Mouse (Mus musculus) kidney, embryonic 14.5 days (tissue): ENCODE results near the gene Cmpk1. TPM values are rescaled to one million over a fixed set of nuclear protein-coding genes. Genes with fewer than 3 reads are reported as not detected.
"Not testable (repeated sequence)": the region's sequence is repeated elsewhere in the genome, so short reads cannot be mapped to it uniquely, and the experiment has no call there.

ENCODE experiments used
- ATAC-seq: fragments of 200-750 bp; cut with Nextera tagmentation; 2 replicates; pipeline ENCODE4 v1.8.0; 2017; ENCODE audit warnings: moderate number of reproducible peaks, mild to moderate bottlenecking, moderate TSS enrichment, moderate library complexity; ENCODE audit not compliant: low FRiP score, low TSS enrichment
- H3K27ac ChIP-seq: fragments of 300-500 bp; sonication (generic); 2 replicates; pipeline ENCODE4 v1.5.1; 2014; ENCODE audit warnings: low read depth, mild to moderate bottlenecking, low read length, moderate library complexity, mixed read lengths
- H3K27me3 ChIP-seq: fragments of 300-500 bp; sonication (generic); 2 replicates; pipeline ENCODE4 v1.6.1; 2014; ENCODE audit warnings: mild to moderate bottlenecking, low read length; ENCODE audit not compliant: control insufficient read depth, insufficient read depth
- H3K36me3 ChIP-seq: fragments of 300-500 bp; sonication (generic); 2 replicates; pipeline ENCODE4 v1.6.1; 2014; ENCODE audit warnings: low read length, mixed read lengths; ENCODE audit not compliant: control insufficient read depth, insufficient read depth
- H3K4me1 ChIP-seq: fragments of 300-500 bp; sonication (generic); 2 replicates; pipeline ENCODE4 v1.6.1; 2014; ENCODE audit warnings: low read length, mixed read lengths; ENCODE audit not compliant: control insufficient read depth, insufficient read depth
- H3K4me2 ChIP-seq: fragments of 300-500 bp; sonication (generic); replicated peaks from 2 replicates; pipeline ENCODE4 v1.6.1; 2014; ENCODE audit warnings: low read depth, mild to moderate bottlenecking, low read length
- H3K4me3 ChIP-seq: fragments of 300-500 bp; sonication (generic); 2 replicates; pipeline ENCODE4 v1.5.1; 2014; ENCODE audit warnings: mild to moderate bottlenecking, low read length
- H3K9ac ChIP-seq: fragments of 300-500 bp; sonication (generic); 2 replicates; pipeline ENCODE4 v1.6.1; 2014; ENCODE audit warnings: low read depth, mild to moderate bottlenecking, low read length, moderate library complexity
- H3K9me3 ChIP-seq: fragments of 300-500 bp; sonication (generic); 2 replicates; pipeline ENCODE4 v1.6.1; 2016; ENCODE audit warnings: low read length; ENCODE audit not compliant: control insufficient read depth
- WGBS: fragments of 180-500 bp; shearing (Covaris S2); extraction: QIAGEN DNeasy Blood & Tissue Kit; methylation state at CpG from one replicate; pipeline ENCODE4 v1.1.7; 2014; 5-methylcytosine and 5-hydroxymethylcytosine counted together
- polyA plus RNA-seq: library from polyadenylated mRNA; unstranded; fragments of >200 nt; fragmentation: Nextera tagmentation; extraction: Ambion mirVana; gene quantifications from 2 replicates; pipeline ENCODE4 v1.2.1, GENCODE M21; 2014

The Cmpk1 gene
- polyA plus RNA-seq, 1 experiment from 2014 or later: 91.4 TPM

DNA sequence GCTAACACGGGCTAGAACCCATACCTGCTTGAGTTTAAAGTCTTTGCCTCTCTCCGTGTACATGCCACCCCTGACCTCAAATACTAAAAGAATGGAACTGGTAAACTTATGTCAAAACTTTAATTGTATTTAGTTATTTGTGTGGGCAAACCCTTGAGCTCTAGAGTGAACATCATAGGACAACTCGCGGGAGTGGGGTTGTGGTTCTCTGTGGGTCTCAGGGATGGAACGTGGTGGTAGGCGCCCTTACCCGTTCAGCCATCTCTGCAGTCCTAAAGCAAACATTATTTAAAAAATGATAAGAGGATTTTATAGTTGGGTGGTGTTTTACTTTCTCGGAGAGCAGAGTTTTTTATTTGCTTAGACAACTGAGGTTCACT, 840 bp downstream of the Cmpk1 start:
- Histone ChIP-seq H3K27ac (peak overlapping the region; percentile 98), H3K9ac (peak overlapping the region; percentile 83), H3K27me3 (no peaks in the 10 kb centered on the region), H3K4me2 (peak overlapping the region; percentile 57), H3K36me3 (no peaks in the 10 kb centered on the region), H3K4me1 (peaks cover 10% of the 10 kb centered on the region; the same call in 1 of the 2 replicates), H3K4me3 (peak overlapping the region; percentile 69), H3K9me3 (no peaks in the 10 kb centered on the region)
- WGBS: 1% methylated on average over 8 of the region's 8 CpGs
- ATAC-seq: peak; percentile 55

GRCm38 (mm10) chr4:114983020-114983419, 4.0 kb downstream of the Cmpk1 start:
- Histone ChIP-seq H3K27me3 (no peaks in the 10 kb centered on the region), H3K4me2 (no peak overlapping the region), H3K9ac (no peak overlapping the region), H3K9me3 (no peaks in the 10 kb centered on the region), H3K4me1 (peaks cover 10% of the 10 kb centered on the region; the same call in 1 of the 2 replicates), H3K27ac (no peak overlapping the region), H3K4me3 (no peak overlapping the region), H3K36me3 (no peaks in the 10 kb centered on the region)
- no peak for ATAC-seq
- 87% methylated on average over 1 of the region's 1 CpGs for WGBS

DNA sequence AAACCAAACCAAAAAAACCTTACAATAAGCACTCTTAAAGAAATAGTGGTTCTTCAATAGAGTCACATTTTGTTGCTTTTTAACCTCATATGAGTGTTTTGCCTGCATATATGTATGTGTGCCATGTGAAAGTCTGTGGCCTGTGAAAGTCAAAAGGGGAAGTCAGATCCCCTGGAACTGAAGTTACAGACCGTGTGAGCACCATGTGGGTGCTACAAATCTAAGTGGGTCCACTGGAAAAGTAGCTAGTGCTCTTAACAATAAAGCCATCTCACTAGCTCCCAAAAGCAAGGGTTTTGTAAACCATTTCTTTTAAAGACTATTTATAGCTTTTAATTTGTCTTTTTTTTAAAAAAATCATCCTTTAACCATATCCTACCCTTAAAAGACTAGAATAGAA, 4.4 kb downstream of the Cmpk1 start:
- H3K9ac ChIP-seq: no peak overlapping the region
- H3K27me3 ChIP-seq: no peaks in the 10 kb centered on the region
- no peak overlapping the region for H3K4me3 ChIP-seq
- H3K27ac ChIP-seq: no peak overlapping the region
- no peaks in the 10 kb centered on the region for H3K9me3 ChIP-seq
- peaks cover 8% of the 10 kb centered on the region; the same call in 1 of the 2 replicates for H3K4me1 ChIP-seq
- ATAC-seq: no peak
- no peak overlapping the region for H3K4me2 ChIP-seq
- 80% methylated on average over 1 of the region's 1 CpGs for WGBS
- H3K36me3 ChIP-seq: no peaks in the 10 kb centered on the region

DNA sequence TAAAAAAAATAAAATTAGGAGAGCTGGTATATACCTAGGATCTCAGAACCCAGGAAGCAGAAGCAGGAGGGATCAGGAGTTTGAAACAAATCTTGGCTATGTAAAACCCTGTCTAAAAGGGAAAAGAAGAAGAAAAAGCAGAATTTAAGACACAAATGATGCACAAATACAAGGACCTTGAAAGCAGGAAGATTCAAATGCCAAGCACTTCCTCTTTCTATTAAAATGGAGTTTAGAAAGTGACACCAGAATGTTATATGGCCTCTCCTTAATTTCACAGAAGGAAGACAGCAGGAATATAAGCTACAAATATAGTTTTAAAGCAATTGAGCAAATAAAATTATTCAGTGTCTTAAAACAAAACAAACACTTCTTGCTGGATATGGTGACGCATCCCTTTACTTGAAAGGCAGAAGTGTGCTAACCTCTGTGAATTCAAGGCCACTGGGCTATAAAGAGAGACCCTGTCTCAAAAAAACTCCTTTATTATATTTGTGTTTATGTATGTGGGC, 13.8 kb downstream of the Cmpk1 start:
- no peak overlapping the region for H3K4me2 ChIP-seq
- H3K9ac ChIP-seq: no peak overlapping the region
- H3K4me1 ChIP-seq: no peaks in the 10 kb centered on the region
- H3K9me3 ChIP-seq: no peaks in the 10 kb centered on the region
- no peaks in the 10 kb centered on the region for H3K27me3 ChIP-seq
- WGBS: 84% methylated on average over 1 of the region's 1 CpGs
- no peak overlapping the region for H3K4me3 ChIP-seq
- ATAC-seq: no peak
- H3K36me3 ChIP-seq: peaks cover 7% of the 10 kb centered on the region
- H3K27ac ChIP-seq: no peak overlapping the region

GRCm38 (mm10) chr4:114970736-114971135, 16.3 kb downstream of the Cmpk1 start:
- Histone ChIP-seq H3K27me3 (no peaks in the 10 kb centered on the region), H3K9ac (no peak overlapping the region), H3K4me3 (no peak overlapping the region), H3K4me2 (no peak overlapping the region), H3K4me1 (no peaks in the 10 kb centered on the region), H3K27ac (no peak overlapping the region), H3K36me3 (peaks cover 19% of the 10 kb centered on the region), H3K9me3 (no peaks in the 10 kb centered on the region)
- WGBS: 95% methylated on average over 5 of the region's 5 CpGs
- ATAC-seq: no peak

- WGBS: 71% methylated on average over 2 of the region's 2 CpGs
- not testable (repeated sequence) for H3K27me3 ChIP-seq
- H3K36me3 ChIP-seq: peaks cover 31% of the 10 kb centered on the region
Observed at GRCm38 (mm10) chr4:114960881-114961280, 26.2 kb downstream of the Cmpk1 start.

GRCm38 (mm10) chr4:114959533-114959932, 27.5 kb downstream of the Cmpk1 start:
- Histone ChIP-seq H3K9me3 (no peaks in the 10 kb centered on the region), H3K27me3 (no peaks in the 10 kb centered on the region), H3K27ac (no peak overlapping the region), H3K9ac (no peak overlapping the region), H3K4me3 (no peak overlapping the region), H3K4me1 (no peaks in the 10 kb centered on the region), H3K36me3 (peaks cover 21% of the 10 kb centered on the region), H3K4me2 (no peak overlapping the region)
- no peak for ATAC-seq
- WGBS: 82% methylated on average over 2 of the region's 2 CpGs

More at GRCm38 (mm10) chr4:114960881-114961280, 26.2 kb downstream of the Cmpk1 start:
- not testable (repeated sequence) for H3K4me1 ChIP-seq, H3K4me3 ChIP-seq, H3K9ac ChIP-seq, H3K27ac ChIP-seq, H3K9me3 ChIP-seq, ATAC-seq, H3K4me2 ChIP-seq

- H3K9ac ChIP-seq: no peak overlapping the region
- no peak for ATAC-seq
- no peak overlapping the region for H3K4me3 ChIP-seq
- H3K4me1 ChIP-seq: no peaks in the 10 kb centered on the region
- no peaks in the 10 kb centered on the region for H3K9me3 ChIP-seq
- H3K27me3 ChIP-seq: no peaks in the 10 kb centered on the region
- H3K27ac ChIP-seq: no peak overlapping the region
- no peak overlapping the region for H3K4me2 ChIP-seq
- H3K36me3 ChIP-seq: peaks cover 16% of the 10 kb centered on the region
- WGBS: 88% methylated on average over 4 of the region's 4 CpGs
Observed at GRCm38 (mm10) chr4:114958786-114959185, 28.3 kb downstream of the Cmpk1 start.

GRCm38 (mm10) chr4:114958231-114958630, 28.8 kb downstream of the Cmpk1 start:
- 85% methylated on average over 2 of the region's 2 CpGs for WGBS
- peaks cover 16% of the 10 kb centered on the region for H3K36me3 ChIP-seq
- H3K4me3 ChIP-seq: no peak overlapping the region
- no peaks in the 10 kb centered on the region for H3K27me3 ChIP-seq
- H3K9ac ChIP-seq: no peak overlapping the region
- H3K9me3 ChIP-seq: no peaks in the 10 kb centered on the region
- H3K4me1 ChIP-seq: no peaks in the 10 kb centered on the region
- H3K4me2 ChIP-seq: no peak overlapping the region
- no peak for ATAC-seq
- no peak overlapping the region for H3K27ac ChIP-seq
